In the genomic region with DNA sequence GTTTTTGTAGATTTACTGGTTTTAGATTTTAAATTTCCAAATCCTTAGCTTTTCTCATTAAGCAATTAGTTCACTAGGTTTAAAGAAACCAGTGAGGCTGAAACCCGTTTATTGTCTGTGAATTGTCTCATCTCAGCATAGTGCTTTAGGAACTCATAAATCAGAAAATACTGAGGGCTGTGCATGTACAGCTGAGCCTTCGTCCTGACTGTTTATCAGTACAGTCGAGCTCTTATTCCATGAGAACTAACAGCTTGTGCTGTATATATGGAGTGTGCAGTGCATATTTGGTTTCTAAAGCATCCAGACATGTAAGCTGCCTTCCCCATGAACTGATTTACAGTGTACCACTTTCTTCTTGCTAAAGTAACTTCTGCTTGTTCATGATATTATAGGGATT, we compare ENCODE assay signal across 26 mouse cellular contexts.
"Had no signal": no experiment of that assay in that cellular context is flagged by ENCODE, and none has a peak within 500 bp of the region (broad histone marks: within the 10 kb centered on the region; RNA-seq: fewer than 3 reads in every experiment).

No protein-coding gene starts in this region.

- DNase-seq: forebrain, postnatal 0 days; gastrocnemius, postnatal 14 days; gastrocnemius, postnatal 36 days; heart, adult 11 months; heart, adult 2 months; heart, postnatal 14 days; heart, postnatal 36 days; kidney, adult 11 months; kidney, adult 2 months; kidney, adult 9 months; kidney, postnatal 36 days; layer of hippocampus, adult 9-11 months; layer of hippocampus, postnatal 36 days; liver; liver, embryonic 13.5 days had no signal

- H3K4me2 ChIP-seq: heart, embryonic 11.5 days; heart, embryonic 13.5 days; heart, embryonic 15.5 days; hindbrain, embryonic 13.5 days; hindbrain, embryonic 15.5 days; limb, embryonic 12.5 days; liver, embryonic 11.5 days; liver, embryonic 13.5 days had no signal

- H3K4me3 ChIP-seq: heart, adult 2 months; heart, embryonic 13.5 days; heart, embryonic 15.5 days; hindbrain, embryonic 13.5 days; hindbrain, embryonic 15.5 days; left cerebral cortex, adult 2 months; limb, embryonic 10.5 days; limb, embryonic 12.5 days; liver, embryonic 13.5 days had no signal

- H3K9ac ChIP-seq: forebrain, postnatal 0 days; heart, embryonic 13.5 days; heart, embryonic 15.5 days; hindbrain, embryonic 13.5 days; hindbrain, embryonic 15.5 days; limb, embryonic 12.5 days; liver, embryonic 13.5 days had no signal

- H3K9me3 ChIP-seq: heart, embryonic 13.5 days; heart, embryonic 15.5 days; hindbrain, embryonic 13.5 days; hindbrain, embryonic 15.5 days; limb, embryonic 10.5 days; limb, embryonic 12.5 days; liver, embryonic 13.5 days had no signal

- H3K4me1 ChIP-seq: hindbrain, embryonic 13.5 days; hindbrain, embryonic 15.5 days; limb, embryonic 10.5 days; limb, embryonic 12.5 days; liver, embryonic 13.5 days had no signal

- H3K27ac ChIP-seq: heart, adult 2 months; heart, embryonic 13.5 days; heart, embryonic 15.5 days; hindbrain, embryonic 13.5 days; hindbrain, embryonic 15.5 days; hindbrain, postnatal 0 days; left cerebral cortex, adult 2 months; limb, embryonic 10.5 days; limb, embryonic 12.5 days; liver, embryonic 13.5 days had no signal

- H3K36me3 ChIP-seq: liver, embryonic 13.5 days had no signal

- H3K27me3 ChIP-seq: heart, embryonic 13.5 days; heart, embryonic 15.5 days; hindbrain, embryonic 13.5 days; hindbrain, embryonic 15.5 days; limb, embryonic 12.5 days; liver, embryonic 13.5 days had no signal

- ATAC-seq: forebrain, postnatal 0 days; hindbrain, postnatal 0 days; intestine, embryonic 16.5 days had no signal
